Mouse (Mus musculus) ovary, postnatal 36 days (tissue): ENCODE measurements around the gene Vmn1r127.
"Not testable (repeated sequence)": the region's sequence is repeated elsewhere in the genome, so short reads cannot be mapped to it uniquely, and the experiment has no call there.

ENCODE experiments used
- DNase-seq: peaks from one replicate; pipeline ENCODE4 v3.0.0; 2022; ENCODE audit warnings: low spot score, mixed read lengths

Gene Vmn1r127

GRCm38 (mm10) chr7:21319761-21320160 lies at the start of gene Vmn1r127:
Vmn1r127 (minus strand) TSS chr7:21319861.
- not testable (repeated sequence) for DNase-seq

- DNase-seq: not testable (repeated sequence)
Observed at GRCm38 (mm10) chr7:21361191-21361590, 41.5 kb upstream of the Vmn1r127 start, which contains the start of gene Vmn1r129. Vmn1r129 (minus strand) TSS chr7:21361291.

GRCm38 (mm10) chr7:21349073-21349472 lies 29.4 kb upstream of the Vmn1r127 start, which contains the start of gene Vmn1r128:
Vmn1r128 (plus strand) TSS chr7:21349373.
- not testable (repeated sequence) for DNase-seq

- not testable (repeated sequence) for DNase-seq
Observed at GRCm38 (mm10) chr7:21301367-21301766, 18.3 kb downstream of the Vmn1r127 start, which contains the start of gene Vmn1r126. Vmn1r126 (minus strand) TSS chr7:21301467.

- not testable (repeated sequence) for DNase-seq
Observed at GRCm38 (mm10) chr7:21271879-21272278, 47.8 kb downstream of the Vmn1r127 start, which contains the start of gene Vmn1r125. Vmn1r125 (plus strand) TSS chr7:21272179.
